Mouse (Mus musculus) adrenal gland (tissue): ENCODE results near the gene Gemin6.
"Not testable (repeated sequence)": the region's sequence is repeated elsewhere in the genome, so short reads cannot be mapped to it uniquely, and the experiment has no call there.

Experiments used
- intact Hi-C: fragments of 180-260 bp; cut with DNase I; formaldehyde crosslinking; loops from one replicate; pipeline ENCODE4 v1.15.1; 2025

The Gemin6 gene

DNA sequence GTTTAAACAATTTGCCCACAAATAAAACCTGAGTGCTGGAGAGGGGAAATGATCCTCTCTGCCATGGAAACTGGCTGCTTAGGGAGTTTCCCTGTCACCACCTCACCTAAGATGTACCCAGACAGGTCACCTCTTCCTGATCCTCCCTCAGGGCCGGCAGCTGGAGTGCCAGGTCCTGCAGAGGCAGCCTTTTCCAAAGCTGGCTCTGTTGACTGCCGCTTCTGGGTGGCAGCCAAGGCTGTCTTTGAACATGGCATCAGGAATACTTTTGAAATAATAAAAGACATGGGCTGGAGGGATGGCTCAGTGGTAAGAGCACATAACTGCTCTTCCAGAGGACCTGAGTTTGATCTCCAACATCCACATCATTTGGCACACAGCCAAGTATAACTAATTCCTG lies 5.2 kb downstream of the Gemin6 start:
- intact Hi-C loops = no loop called here

DNA sequence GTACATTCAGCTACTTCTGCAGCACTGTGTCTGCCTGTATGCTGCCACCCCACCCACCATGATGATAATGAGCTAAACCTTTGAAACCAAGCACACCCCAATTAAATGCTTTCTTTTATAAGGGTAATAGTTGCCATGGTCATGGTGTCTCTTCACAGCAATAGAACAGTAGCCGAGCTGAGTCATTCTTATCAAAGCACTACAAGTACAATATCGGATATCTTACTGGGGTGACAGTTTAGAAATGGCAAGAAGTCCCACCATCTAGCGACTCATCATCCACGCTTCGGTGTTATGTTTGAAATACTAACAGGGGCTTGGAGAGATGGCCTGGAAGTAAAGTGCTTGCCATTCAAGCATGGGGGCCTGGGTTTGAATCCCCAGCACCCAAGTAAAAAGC lies 9.6 kb downstream of the Gemin6 start:
- intact Hi-C loops = no loop called here

DNA sequence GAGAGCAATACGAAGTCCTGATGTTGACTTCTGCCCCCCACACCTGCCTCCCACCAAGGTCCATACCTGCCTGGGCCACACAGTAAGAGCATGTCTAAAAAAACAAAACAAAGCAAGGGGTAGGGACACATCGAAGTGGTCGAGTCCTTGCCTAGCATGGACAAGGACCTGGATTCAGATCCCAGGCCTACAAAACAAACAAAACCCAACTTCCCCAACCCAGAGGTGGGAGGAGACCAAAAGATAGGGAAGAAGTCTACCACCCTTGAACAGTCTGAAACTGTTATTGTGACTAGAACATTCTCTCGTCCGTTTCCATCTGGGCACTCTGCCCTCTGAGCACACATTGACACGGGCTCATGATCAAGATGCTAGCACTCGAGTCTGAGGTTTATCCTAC lies 10.1 kb downstream of the Gemin6 start:
- intact Hi-C loops = no loop called here

DNA sequence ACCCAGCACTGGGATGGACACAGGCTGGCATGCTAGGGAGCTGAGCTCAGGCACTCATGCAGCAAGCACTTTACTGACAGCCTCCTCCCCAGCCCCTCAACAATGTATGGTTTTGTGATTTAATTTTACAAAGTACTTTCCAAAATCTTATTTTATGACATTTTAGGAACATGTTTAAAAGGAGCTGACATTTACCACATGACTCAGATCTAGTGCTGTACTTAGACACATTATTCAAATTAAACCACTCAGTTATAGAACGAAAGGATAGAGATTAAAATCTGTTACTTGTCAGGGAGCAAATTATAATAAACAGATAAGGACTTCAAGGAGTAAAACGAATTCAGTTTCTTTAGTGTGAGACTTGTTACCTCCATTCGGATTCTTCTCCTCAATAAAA lies 11.2 kb downstream of the Gemin6 start:
- intact Hi-C loops = no loop called here

DNA sequence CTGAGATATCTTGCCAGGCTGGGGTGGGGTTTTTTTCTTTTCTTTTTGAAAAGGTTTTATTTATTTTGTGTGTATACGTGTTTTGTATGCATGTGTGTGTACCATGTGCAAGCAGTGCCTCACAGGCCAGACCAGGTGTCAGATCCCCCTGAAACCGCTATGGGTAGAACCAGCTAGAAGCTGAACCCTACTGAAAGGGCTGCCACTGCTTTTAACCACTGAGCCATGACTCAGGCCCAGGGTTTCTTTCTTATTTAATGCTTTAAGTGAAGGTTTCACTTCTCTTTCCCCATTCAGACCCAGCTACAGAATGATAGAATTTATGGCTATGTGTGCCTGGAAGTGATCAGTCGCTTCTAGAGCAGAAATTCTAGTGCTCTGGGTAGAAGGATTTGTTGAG lies 12.6 kb downstream of the Gemin6 start:
- intact Hi-C loops = no loop called here

DNA sequence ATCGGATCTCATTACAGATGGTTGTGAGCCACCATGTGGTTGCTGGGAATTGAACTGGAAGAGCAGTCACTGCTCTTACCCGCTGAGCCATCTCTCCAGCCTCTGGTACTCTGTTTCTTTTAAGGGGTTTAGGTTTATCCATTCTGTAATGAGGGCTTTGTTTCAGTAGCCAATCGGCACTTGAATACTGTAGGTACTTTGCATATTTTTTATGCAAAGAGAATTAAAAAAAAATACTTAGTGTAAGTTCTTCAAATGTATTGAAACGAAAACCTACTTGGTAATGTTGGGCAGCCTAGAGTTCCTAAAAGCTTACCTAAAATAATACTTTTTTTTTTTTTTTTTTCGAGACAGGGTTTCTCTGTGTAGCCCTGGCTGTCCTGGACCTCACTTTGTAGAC lies 13.2 kb downstream of the Gemin6 start:
- intact Hi-C loops = no loop called here

DNA sequence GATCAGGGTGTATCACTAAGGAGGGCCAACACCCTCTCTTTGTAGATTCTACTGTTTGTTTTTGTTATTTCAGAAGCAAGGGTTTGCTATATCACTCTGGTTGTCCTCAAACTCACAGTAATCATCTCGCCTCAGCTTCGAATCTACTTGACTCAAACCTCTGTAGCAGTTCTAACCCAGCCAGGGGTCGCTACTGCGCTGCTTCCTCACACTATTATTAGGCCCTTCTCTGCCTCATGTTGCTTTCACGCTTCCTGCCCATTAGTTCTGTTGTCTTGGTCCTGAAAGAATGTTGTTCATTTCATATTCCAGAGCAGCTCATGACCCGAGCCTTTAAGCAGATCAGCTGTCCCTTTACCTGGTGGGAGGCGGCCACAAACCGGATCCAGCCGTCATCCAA lies 17.4 kb downstream of the Gemin6 start:
- intact Hi-C loops = no loop called here

DNA sequence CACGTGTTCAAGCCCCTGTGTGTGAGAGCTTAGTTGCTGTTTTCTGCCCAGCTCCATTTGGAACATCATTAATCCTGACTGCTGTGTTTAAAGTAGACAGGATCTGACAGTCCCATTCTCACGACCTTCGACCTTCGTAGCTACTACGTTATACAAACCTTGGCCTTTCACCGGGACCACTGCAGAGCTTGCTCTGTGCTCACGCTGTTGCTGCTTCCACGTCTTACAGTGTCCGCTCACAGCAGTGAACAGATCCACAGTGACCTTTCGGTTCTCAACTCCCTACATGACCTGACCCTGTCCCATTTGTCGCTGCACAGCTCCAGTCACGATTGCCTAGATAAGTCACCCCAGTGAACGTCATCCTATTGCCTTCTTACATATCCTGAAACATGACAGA lies 18.9 kb downstream of the Gemin6 start:
- intact Hi-C loops = no loop called here

DNA sequence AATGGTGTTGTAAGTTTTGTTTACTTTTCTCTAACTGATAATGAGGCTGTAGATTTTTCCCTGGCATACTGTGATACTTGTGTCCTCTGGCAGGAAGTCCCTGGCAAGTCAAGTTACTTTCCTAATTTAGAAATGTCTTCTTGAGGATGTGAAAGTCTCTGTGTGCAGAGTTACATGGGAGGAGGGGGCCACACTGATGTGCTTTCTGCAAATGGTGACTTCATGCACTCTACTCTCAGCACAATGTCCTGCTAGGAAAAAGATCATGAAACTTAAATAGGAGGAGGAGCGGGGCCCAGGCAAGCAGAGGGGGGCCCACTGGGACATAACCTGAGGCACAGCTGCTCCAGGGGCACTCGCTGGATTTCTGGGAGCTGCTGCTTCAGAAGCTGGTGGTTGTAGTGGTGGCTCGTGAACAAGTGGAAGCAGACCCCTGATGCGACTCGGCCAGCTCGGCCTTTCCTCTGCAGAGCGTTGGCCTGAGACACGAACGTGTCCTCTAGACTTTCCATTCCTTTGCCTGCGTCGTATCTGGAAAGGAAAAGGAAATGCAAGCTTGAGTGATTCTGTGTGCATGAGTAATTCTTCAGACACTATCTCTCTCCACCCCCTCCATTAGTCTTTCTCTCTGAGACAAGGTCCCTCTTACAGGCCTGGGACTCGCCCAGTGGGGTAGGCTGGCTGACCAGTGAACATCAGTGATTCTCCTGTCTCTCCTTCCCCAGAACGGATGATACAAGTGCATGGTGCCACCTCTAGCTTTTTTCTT lies 28.7 kb downstream of the Gemin6 start:
- intact Hi-C loops = no loop called here

DNA sequence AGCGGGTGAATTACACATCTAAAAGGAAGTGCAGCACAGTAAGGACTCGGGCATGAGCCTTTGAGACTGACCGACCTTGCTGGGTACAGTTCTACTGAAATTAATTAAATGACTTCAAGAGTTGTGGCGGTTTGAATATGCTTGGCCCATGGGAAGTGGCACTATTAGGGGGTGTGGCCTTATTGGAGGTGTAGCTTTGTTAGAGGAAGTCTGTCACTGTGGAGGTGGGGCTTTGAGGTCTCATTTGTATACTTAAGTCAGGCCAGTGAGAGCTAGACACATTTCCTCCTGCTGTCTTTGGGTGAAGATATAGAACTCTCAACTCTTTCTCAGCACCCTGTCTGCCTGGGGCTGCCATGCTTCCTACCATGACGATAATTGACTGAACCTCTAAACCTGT lies 30.2 kb downstream of the Gemin6 start:
- intact Hi-C loops = no loop called here

DNA sequence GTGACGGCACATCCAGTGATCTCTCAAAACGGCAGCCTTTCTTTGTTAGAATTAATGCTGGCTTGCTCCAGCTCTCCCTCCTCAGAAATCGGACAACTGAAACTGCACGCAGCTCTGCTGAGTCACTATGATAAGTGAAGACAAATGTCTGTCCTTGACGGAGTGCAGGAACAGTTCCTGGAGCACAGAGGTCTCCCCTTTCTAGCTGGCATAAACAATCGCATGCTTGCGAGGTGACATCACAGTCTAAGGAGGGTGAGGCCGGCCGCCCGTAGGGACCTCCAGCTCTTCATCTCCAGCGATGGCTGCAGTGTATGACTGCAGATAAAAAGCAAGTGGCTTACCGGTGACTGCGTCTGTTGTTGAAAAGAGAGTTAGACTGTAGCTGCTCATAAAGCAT lies 31.0 kb downstream of the Gemin6 start:
- intact Hi-C loops = no loop called here

DNA sequence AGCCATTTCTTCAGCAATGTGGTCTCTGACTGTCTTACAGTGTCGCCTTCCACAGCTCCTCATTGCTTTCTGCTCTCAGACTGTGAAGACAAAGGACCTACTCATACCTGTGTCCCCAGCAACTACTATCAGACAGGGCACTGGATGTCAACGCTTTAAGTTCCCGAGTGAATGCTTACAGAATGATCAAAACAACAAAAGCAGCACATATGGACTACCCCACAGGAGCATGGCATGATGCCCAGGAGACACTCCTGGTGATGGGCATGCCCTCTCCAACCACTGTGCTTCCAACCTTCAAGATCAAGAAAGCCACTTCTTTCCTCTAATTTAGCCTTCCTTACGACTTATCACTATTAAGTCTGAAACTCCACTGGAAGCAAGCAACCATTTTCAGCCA lies 42.8 kb downstream of the Gemin6 start:
- intact Hi-C loops = no loop called here

DNA sequence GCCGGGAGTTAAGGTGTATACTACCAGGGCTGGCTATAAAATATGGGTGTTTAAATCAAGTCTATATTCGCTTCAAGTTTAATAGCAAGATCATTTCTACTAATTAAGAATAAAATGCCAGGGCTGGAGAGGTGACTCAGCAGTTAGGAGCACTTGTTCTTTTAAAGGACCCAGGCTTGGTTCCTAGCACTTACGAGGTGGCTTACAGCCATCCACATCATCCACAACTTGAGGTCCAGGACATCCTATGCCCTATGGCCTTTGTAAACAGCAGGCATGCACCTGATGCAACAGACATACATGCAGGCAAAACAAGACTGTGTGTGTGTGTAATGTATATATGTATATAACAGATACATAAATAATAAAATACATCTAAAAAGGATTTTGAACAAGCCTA lies 43.9 kb downstream of the Gemin6 start:
- intact Hi-C loops = no loop called here

DNA sequence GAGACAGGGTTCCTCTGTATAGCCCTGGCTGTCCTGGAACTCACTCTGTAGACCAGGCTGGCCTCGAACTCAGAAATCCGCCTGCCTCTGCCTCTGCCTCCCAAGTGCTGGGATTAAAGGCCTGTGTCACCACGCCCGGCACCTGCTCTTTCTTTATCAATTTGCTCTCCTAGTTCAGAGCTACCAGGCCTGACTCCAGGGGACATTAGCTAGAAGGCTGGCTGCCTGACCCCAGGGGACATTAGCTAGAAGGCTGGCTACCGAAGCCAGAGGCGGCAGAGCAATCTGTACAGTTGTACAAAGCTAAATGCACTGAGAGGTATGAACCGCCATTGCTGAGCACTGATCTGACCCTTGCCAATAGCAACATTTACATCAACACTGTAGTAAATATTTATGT lies 46.4 kb downstream of the Gemin6 start:
- intact Hi-C loops = not testable (repeated sequence)
